Mouse (Mus musculus): ENCODE data around the gene Hist1h3e.
A peak's percentile ranks its signal among the peaks of the same experiment; 100 is the strongest.
"Not testable (repeated sequence)": the region's sequence is repeated elsewhere in the genome, so short reads cannot be mapped to it uniquely, and the experiment has no call there.

Hist1h3e gene

GRCm38 (mm10) chr13:23562699-23563462, 712 bp upstream of the Hist1h3e start:
- no peak for DNase-seq (ENCODE audit: low spot score in 2 of 2)

GRCm38 (mm10) chr13:23561531-23561882, 662 bp downstream of the Hist1h3e start:
- DNase-seq (ENCODE audit: low spot score in 2 of 2) = not testable (repeated sequence)

- DNase-seq (ENCODE audit: low spot score in 2 of 2) = not testable (repeated sequence)
Measured at GRCm38 (mm10) chr13:23560699-23561098, 1.5 kb downstream of the Hist1h3e start.

GRCm38 (mm10) chr13:23556906-23557305, 5.3 kb downstream of the Hist1h3e start:
- no peak for DNase-seq (ENCODE audit: low spot score in 2 of 2)

GRCm38 (mm10) chr13:23555839-23556416, 6.2 kb downstream of the Hist1h3e start:
- DNase-seq (ENCODE audit: low spot score in 2 of 2) = peak in 1 of 2 experiments; percentile 48

GRCm38 (mm10) chr13:23554925-23555838, 7.0 kb downstream of the Hist1h3e start:
- DNase-seq (ENCODE audit: low spot score in 2 of 2) = peak; percentile 67 to 71

GRCm38 (mm10) chr13:23554393-23554792, 7.8 kb downstream of the Hist1h3e start:
- DNase-seq (ENCODE audit: low spot score in 2 of 2) = no peak

- no peak for DNase-seq (ENCODE audit: low spot score in 2 of 2)
Measured at GRCm38 (mm10) chr13:23552962-23553361, 9.2 kb downstream of the Hist1h3e start, which contains the start of gene Hist1h1d. Gene Hist1h1d, plus strand, starts transcription at chr13:23553262.

GRCm38 (mm10) chr13:23551931-23552914, 9.9 kb downstream of the Hist1h3e start:
- no peak for DNase-seq (ENCODE audit: low spot score in 2 of 2)

GRCm38 (mm10) chr13:23551146-23551834, 10.9 kb downstream of the Hist1h3e start, which contains the start of gene Hist1h4f:
Gene Hist1h4f, minus strand, starts transcription at chr13:23551648.
- peak; percentile 83 to 87 for DNase-seq (ENCODE audit: low spot score in 2 of 2)

GRCm38 (mm10) chr13:23550761-23551145, 11.4 kb downstream of the Hist1h3e start:
- no peak for DNase-seq (ENCODE audit: low spot score in 2 of 2)

- no peak for DNase-seq (ENCODE audit: low spot score in 2 of 2)
Measured at GRCm38 (mm10) chr13:23546694-23547093, 15.5 kb downstream of the Hist1h3e start.

- not testable (repeated sequence) for DNase-seq (ENCODE audit: low spot score in 2 of 2)
Measured at GRCm38 (mm10) chr13:23544787-23545120, 17.4 kb downstream of the Hist1h3e start.

GRCm38 (mm10) chr13:23543965-23544786, 18.0 kb downstream of the Hist1h3e start, which contains the start of gene Hist1h3f:
Gene Hist1h3f, plus strand, starts transcription at chr13:23544052.
- peak; percentile 49 to 66 for DNase-seq (ENCODE audit: low spot score in 2 of 2)

- DNase-seq (ENCODE audit: low spot score in 2 of 2) = peak in 1 of 2 experiments; percentile 44
Measured at GRCm38 (mm10) chr13:23542999-23543607, 19.1 kb downstream of the Hist1h3e start, which contains the start of gene Hist1h2bh. Gene Hist1h2bh, minus strand, starts transcription at chr13:23543392.

GRCm38 (mm10) chr13:23542225-23542980, 19.8 kb downstream of the Hist1h3e start:
- DNase-seq (ENCODE audit: low spot score in 2 of 2) = not testable (repeated sequence)

GRCm38 (mm10) chr13:23541497-23541896, 20.7 kb downstream of the Hist1h3e start:
- DNase-seq (ENCODE audit: low spot score in 2 of 2) = no peak

- not testable (repeated sequence) for DNase-seq (ENCODE audit: low spot score in 2 of 2)
Measured at GRCm38 (mm10) chr13:23539821-23540220, 22.3 kb downstream of the Hist1h3e start.

All from frontal cortex, postnatal 25 days (tissue).